In the genomic region with DNA sequence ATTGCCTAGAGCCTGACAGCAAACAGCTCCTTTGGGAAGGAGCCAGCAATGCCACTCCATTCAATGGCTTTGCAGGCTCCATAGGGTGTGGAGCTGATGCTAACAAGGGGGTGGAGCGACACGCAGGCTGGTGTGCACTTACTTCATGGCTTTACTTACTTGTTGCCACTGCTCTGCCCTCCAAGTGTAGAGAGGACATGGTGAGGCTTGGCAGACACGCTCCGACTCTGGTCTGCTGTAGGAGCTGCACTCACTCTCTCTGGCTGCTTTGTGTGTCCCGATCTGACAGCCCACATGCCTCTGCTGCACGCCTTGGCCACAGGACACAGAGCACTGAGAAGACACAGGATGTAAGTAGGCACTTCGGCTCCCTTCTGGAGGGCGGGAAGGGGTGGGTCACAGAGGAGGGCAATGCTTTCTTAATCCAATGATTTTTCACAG, we compare ENCODE assay signal across 11 mouse cellular contexts. TPM values are rescaled to one million over a fixed set of nuclear protein-coding genes. Genes with fewer than 3 reads are reported as not detected.
DNase-seq lines count a peak whose midpoint lies in the region; ATAC-seq lines count a peak whose summit lies in the region.
"Had no signal": no experiment of that assay in that cellular context is flagged by ENCODE, and none has a peak within 500 bp of the region (broad histone marks: within the 10 kb centered on the region; RNA-seq: fewer than 3 reads in every experiment).

A gene (plus strand): TSS at position 168 of the 441 bp plus-strand sequence.

- H3K27ac ChIP-seq in heart, embryonic 15.5 days, result peak within 1 kb of the TSS; percentile 83
- no peak within 1 kb of the TSS for H3K27ac ChIP-seq in forebrain, embryonic 13.5 days
- H3K27ac ChIP-seq in limb, embryonic 10.5 days, result no peak within 1 kb of the TSS
- H3K27ac ChIP-seq in neural tube, embryonic 14.5 days (ENCODE audit: low read depth, low read length), result no peak within 1 kb of the TSS

- 17% methylated on average over 8 of the region's 8 CpGs for WGBS in heart, embryonic 15.5 days
- WGBS in forebrain, embryonic 13.5 days, result 2% methylated on average over 8 of the region's 8 CpGs
- 25% methylated on average over 8 of the region's 8 CpGs for WGBS in limb, embryonic 10.5 days
- WGBS in neural tube, embryonic 14.5 days, result 4% methylated on average over 8 of the region's 8 CpGs

- H3K36me3 ChIP-seq in heart, embryonic 15.5 days, result peaks cover 11% of the 10 kb centered on the region; the same call in 1 of the 2 replicates
- no peaks in the 10 kb centered on the region for H3K36me3 ChIP-seq in forebrain, embryonic 13.5 days (ENCODE audit: poor library complexity, severe bottlenecking)
- no peaks in the 10 kb centered on the region for H3K36me3 ChIP-seq in limb, embryonic 10.5 days
- H3K36me3 ChIP-seq in neural tube, embryonic 14.5 days (ENCODE audit: control insufficient read depth, insufficient read depth, low read length), result no peaks in the 10 kb centered on the region

- peak within 1 kb of the TSS; percentile 49 for H3K4me2 ChIP-seq in heart, embryonic 15.5 days
- peak within 1 kb of the TSS; percentile 44 for H3K4me2 ChIP-seq in forebrain, embryonic 13.5 days
- H3K4me2 ChIP-seq in neural tube, embryonic 14.5 days (ENCODE audit: low read depth, low read length), result peak within 1 kb of the TSS; percentile 21; the same call in 1 of the 2 replicates

- no peak within 1 kb of the TSS for H3K9ac ChIP-seq in heart, embryonic 15.5 days
- H3K9ac ChIP-seq in forebrain, embryonic 13.5 days, result no peak within 1 kb of the TSS
- no peak within 1 kb of the TSS for H3K9ac ChIP-seq in neural tube, embryonic 14.5 days (replicated peaks; ENCODE audit: low read depth, low read length)

- peak within 1 kb of the TSS; percentile 24 for H3K4me3 ChIP-seq in heart, embryonic 15.5 days
- no peak within 1 kb of the TSS for H3K4me3 ChIP-seq in forebrain, embryonic 13.5 days
- H3K4me3 ChIP-seq in limb, embryonic 10.5 days, result no peak within 1 kb of the TSS
- no peak within 1 kb of the TSS for H3K4me3 ChIP-seq in neural tube, embryonic 14.5 days (ENCODE audit: low read depth, low read length)

- peaks cover 32% of the 10 kb centered on the region for H3K4me1 ChIP-seq in heart, embryonic 15.5 days (replicated peaks)
- peaks cover 23% of the 10 kb centered on the region for H3K4me1 ChIP-seq in forebrain, embryonic 13.5 days
- H3K4me1 ChIP-seq in limb, embryonic 10.5 days, result peaks cover 10% of the 10 kb centered on the region
- H3K4me1 ChIP-seq in neural tube, embryonic 14.5 days (ENCODE audit: control insufficient read depth, insufficient read depth, low read length), result no peaks in the 10 kb centered on the region; the same call in 1 of the 2 replicates

- H3K27me3 ChIP-seq in heart, embryonic 15.5 days, result no peaks in the 10 kb centered on the region
- H3K27me3 ChIP-seq in forebrain, embryonic 13.5 days, result peaks cover 6% of the 10 kb centered on the region
- H3K27me3 ChIP-seq in limb, embryonic 10.5 days (ENCODE audit: low read depth, poor library complexity, severe bottlenecking), result no peaks in the 10 kb centered on the region
- H3K27me3 ChIP-seq in neural tube, embryonic 14.5 days (ENCODE audit: control insufficient read depth, insufficient read depth, low read length), result no peaks in the 10 kb centered on the region

- intact Hi-C loops in heart, postnatal 14 days (cut with DNase I), result no loop called here

- H3K9me3 ChIP-seq in heart, embryonic 15.5 days (replicated peaks), result no peaks in the 10 kb centered on the region
- H3K9me3 ChIP-seq in forebrain, embryonic 13.5 days (replicated peaks), result no peaks in the 10 kb centered on the region
- H3K9me3 ChIP-seq in limb, embryonic 10.5 days (replicated peaks), result no peaks in the 10 kb centered on the region
- no peaks in the 10 kb centered on the region for H3K9me3 ChIP-seq in neural tube, embryonic 14.5 days (ENCODE audit: control insufficient read depth, low read length)

- ATAC-seq in heart, embryonic 15.5 days (replicated peaks; ENCODE audit: insufficient number of reproducible peaks, insufficient read depth, low FRiP score, low read depth), result peak; percentile 89
- ATAC-seq in forebrain, embryonic 13.5 days, result peak; percentile 48; the same call in 1 of the 2 replicates
- peak; percentile 54; the same call in 1 of the 2 replicates for ATAC-seq in neural tube, embryonic 14.5 days (ENCODE audit: low read depth)
- ATAC-seq: CD4-positive, CD25-positive, alpha-beta regulatory T cell, adult 4 months had no signal

- DNase-seq in heart, postnatal 14 days, result no peak
- peak; percentile 32 for DNase-seq in limb, embryonic 10.5 days (ENCODE audit: low spot score)
- DNase-seq in right cerebral cortex, postnatal 10 days (ENCODE audit: low spot score in 2 of 2), result no peak
- no peak for DNase-seq in adrenal gland, adult 18-20 months (ENCODE audit: low spot score in 2 of 2)
- DNase-seq in c-Kit-positive CD71-positive TER-119-positive erythroid progenitor cells, embryonic 14.5 days (ENCODE audit: low spot score), result no peak
- DNase-seq: thymus, postnatal 25 days had no signal

RNA-seq across cellular contexts. Expression of the gene that starts here (rescaled TPM):
- polyA plus RNA-seq in heart, embryonic 15.5 days (2015; fragmentation: Nextera tagmentation; extraction: Ambion mirVana), result 2.9 and 3.0 TPM in 2 replicates
- under 1 TPM; 0.12 to 0.22 TPM for total RNA-seq in heart, postnatal 14 days (2021)
- 0.25 and 0.42 TPM in 2 replicates for polyA plus RNA-seq in forebrain, embryonic 13.5 days (2015; fragmentation: Nextera tagmentation; extraction: Ambion mirVana)
- polyA plus RNA-seq in limb, embryonic 10.5 days (2016; fragmentation: Nextera tagmentation; extraction: Ambion mirVana), result 0.30 and 0.39 TPM in 2 replicates
- polyA plus RNA-seq in neural tube, embryonic 14.5 days (2014; fragmentation: Nextera tagmentation; extraction: Ambion mirVana), result 0.50 and 0.76 TPM in 2 replicates
- 1 to 10 TPM; 1.7 to 3.7 TPM for total RNA-seq in adrenal gland, adult 18-20 months (2021)
- total RNA-seq: hematopoietic stem cell, adult 5-6 weeks had no signal
- polyA plus RNA-seq: CD4-positive, CD25-positive, alpha-beta regulatory T cell, adult 4 months had no signal

Comparison
In these comparisons a context has a peak if more than half of its experiments do, and no peak if none do; other contexts are left out.
1. Peak in ATAC-seq and H3K4me2 ChIP-seq in forebrain, embryonic 13.5 days; RNA of the gene not detected or under 1 TPM.
2. Peak in DNase-seq in limb, embryonic 10.5 days; RNA of the gene not detected or under 1 TPM.
3. Peak in ATAC-seq and H3K4me2 ChIP-seq in neural tube, embryonic 14.5 days; RNA of the gene not detected or under 1 TPM.